Mouse (Mus musculus) midbrain, postnatal 0 days (tissue): Measurements from ENCODE around the gene Chst10. TPM values are rescaled to one million over a fixed set of nuclear protein-coding genes. Genes with fewer than 3 reads are reported as not detected.

Source experiments
- ATAC-seq: fragments of 200-750 bp; cut with Nextera tagmentation; 2 replicates; pipeline ENCODE4 v1.8.0; 2017; ENCODE audit warnings: moderate number of reproducible peaks, mild to moderate bottlenecking, moderate TSS enrichment, moderate library complexity; ENCODE audit not compliant: low FRiP score
- DNase-seq: peaks from one replicate; pipeline ENCODE4 v3.0.0-alpha.2; 2015; ENCODE audit warnings: low spot score
- H3K27ac ChIP-seq: fragments of 300-500 bp; sonication (generic); 2 replicates; pipeline ENCODE4 v1.5.1; 2014; ENCODE audit warnings: low read depth, mild to moderate bottlenecking, low read length, mixed read lengths
- H3K27me3 ChIP-seq: fragments of 300-500 bp; sonication (generic); 2 replicates; pipeline ENCODE4 v1.6.1; 2014; ENCODE audit warnings: low read length, control low read depth, mixed read lengths; ENCODE audit not compliant: insufficient read depth
- H3K36me3 ChIP-seq: fragments of 300-500 bp; sonication (generic); 2 replicates; pipeline ENCODE4 v1.6.1; 2014; ENCODE audit warnings: low read length, control low read depth, mixed read lengths; ENCODE audit not compliant: insufficient read depth
- H3K4me1 ChIP-seq: fragments of 300-500 bp; sonication (generic); 2 replicates; pipeline ENCODE4 v1.6.1; 2014; ENCODE audit warnings: mild to moderate bottlenecking, control low read depth, antibody characterized with exemption, low read length, mixed read lengths; ENCODE audit not compliant: insufficient read depth
- H3K4me2 ChIP-seq: fragments of 300-500 bp; sonication (generic); 2 replicates; pipeline ENCODE4 v1.6.1; 2014; ENCODE audit warnings: low read depth, mild to moderate bottlenecking, low read length, mixed read lengths; ENCODE audit not compliant: poor library complexity, severe bottlenecking
- H3K4me3 ChIP-seq: fragments of 300-500 bp; sonication (generic); 2 replicates; pipeline ENCODE4 v1.5.1; 2014; ENCODE audit warnings: low read depth, mild to moderate bottlenecking, low read length, moderate library complexity
- H3K9ac ChIP-seq: fragments of 300-500 bp; sonication (generic); replicated peaks from 2 replicates; pipeline ENCODE4 v1.6.1; 2014; ENCODE audit warnings: mild to moderate bottlenecking, low read length, moderate library complexity, mixed read lengths; ENCODE audit not compliant: poor library complexity, severe bottlenecking
- H3K9me3 ChIP-seq: fragments of 300-500 bp; sonication (generic); 2 replicates; pipeline ENCODE4 v1.6.1; 2016; ENCODE audit warnings: low read length, control low read depth
- CTCF ChIP-seq: IDR thresholded peaks from 2 replicates; pipeline ENCODE4 v1.5.1; 2016; ENCODE audit warnings: antibody characterized with exemption, mild to moderate bottlenecking
- WGBS: fragments of 180-500 bp; shearing (Covaris S2); extraction: QIAGEN DNeasy Blood & Tissue Kit; methylation state at CpG from one replicate; pipeline ENCODE4 v1.1.7; 2014; 5-methylcytosine and 5-hydroxymethylcytosine counted together
- polyA plus RNA-seq: library from polyadenylated mRNA; unstranded; fragments of >200 nt; fragmentation: Nextera tagmentation; extraction: Ambion mirVana; gene quantifications from 2 replicates; pipeline ENCODE4 v1.2.1, GENCODE M21; 2015
- total RNA-seq: library from RNA; depleted of rRNA; stranded (reverse); fragments of >200 nt; gene quantifications from 2 replicates; pipeline ENCODE4 v1.2.3, GENCODE M21; 2014

The Chst10 gene
- total and polyA plus RNA-seq, 2 experiments from 2014 or later, result 68.9 to 88.5 TPM

- peaks cover 42% of the 10 kb centered on the region for H3K36me3 ChIP-seq
- no peak overlapping the region for H3K4me2 ChIP-seq
- H3K9ac ChIP-seq, result no peak overlapping the region
- no peak overlapping the region for H3K4me3 ChIP-seq
- ATAC-seq, result no peak
- no peak for DNase-seq
- H3K27me3 ChIP-seq, result no peaks in the 10 kb centered on the region
- 85% methylated on average over 9 of the region's 9 CpGs for WGBS
- H3K9me3 ChIP-seq, result no peaks in the 10 kb centered on the region
- TF ChIP-seq CTCF, result no peak
- no peak overlapping the region for H3K27ac ChIP-seq
- H3K4me1 ChIP-seq, result no peaks in the 10 kb centered on the region
Observed at GRCm38 (mm10) chr1:38864341-38864740, 33.6 kb downstream of the Chst10 start.

- H3K4me2 ChIP-seq, result no peak overlapping the region
- peak; percentile 68 for TF ChIP-seq CTCF
- WGBS, result 16% methylated on average over 4 of the region's 4 CpGs
- H3K9me3 ChIP-seq, result no peaks in the 10 kb centered on the region
- DNase-seq (peak; percentile 42), ATAC-seq (no peak)
- no peak overlapping the region for H3K4me3 ChIP-seq
- H3K9ac ChIP-seq, result no peak overlapping the region
- H3K27me3 ChIP-seq, result no peaks in the 10 kb centered on the region
- no peaks in the 10 kb centered on the region for H3K4me1 ChIP-seq
- peaks cover 33% of the 10 kb centered on the region for H3K36me3 ChIP-seq
- H3K27ac ChIP-seq, result no peak overlapping the region
Observed at GRCm38 (mm10) chr1:38862213-38862612, 35.7 kb downstream of the Chst10 start.

- no peak for TF ChIP-seq CTCF
- H3K4me1 ChIP-seq, result no peaks in the 10 kb centered on the region
- H3K36me3 ChIP-seq, result peaks cover 26% of the 10 kb centered on the region
- no peaks in the 10 kb centered on the region for H3K9me3 ChIP-seq
- no peaks in the 10 kb centered on the region for H3K27me3 ChIP-seq
- ATAC-seq, result peak; percentile 71
- DNase-seq, result peak; percentile 73
- no peak overlapping the region for H3K9ac ChIP-seq
- WGBS, result 85% methylated on average over 9 of the region's 9 CpGs
- H3K27ac ChIP-seq, result peak overlapping the region; percentile 47; the same call in 1 of the 2 replicates
- no peak overlapping the region for H3K4me3 ChIP-seq
- no peak overlapping the region for H3K4me2 ChIP-seq
Observed at GRCm38 (mm10) chr1:38860867-38861524, 37.0 kb downstream of the Chst10 start.

- Histone ChIP-seq H3K27me3 (no peaks in the 10 kb centered on the region), H3K27ac (0 out of 2 replicates have a peak overlapping the region, but pooled peaks have one; percentile 47), H3K4me1 (no peaks in the 10 kb centered on the region), H3K4me3 (no peak overlapping the region), H3K9ac (no peak overlapping the region), H3K4me2 (no peak overlapping the region), H3K9me3 (no peaks in the 10 kb centered on the region), H3K36me3 (peaks cover 19% of the 10 kb centered on the region; the same call in 1 of the 2 replicates)
- no peak for TF ChIP-seq CTCF
- WGBS, result 72% methylated on average over 5 of the region's 5 CpGs
- ATAC-seq (no peak), DNase-seq (peak; percentile 17)
Observed at GRCm38 (mm10) chr1:38860207-38860606, 37.8 kb downstream of the Chst10 start.

GRCm38 (mm10) chr1:38856196-38856595 lies 41.8 kb downstream of the Chst10 start:
- H3K9ac ChIP-seq, result no peak overlapping the region
- 0 out of 2 replicates have a peak, but pooled peaks have one; percentile 34 for ATAC-seq
- H3K4me3 ChIP-seq, result no peak overlapping the region
- 13% methylated on average over 3 of the region's 3 CpGs for WGBS
- no peak overlapping the region for H3K27ac ChIP-seq
- no peaks in the 10 kb centered on the region for H3K27me3 ChIP-seq
- no peaks in the 10 kb centered on the region for H3K9me3 ChIP-seq
- no peaks in the 10 kb centered on the region for H3K36me3 ChIP-seq
- peak; percentile 95 for TF ChIP-seq CTCF
- H3K4me2 ChIP-seq, result no peak overlapping the region
- peak; percentile 84 for DNase-seq
- no peaks in the 10 kb centered on the region for H3K4me1 ChIP-seq

- DNase-seq (no peak), ATAC-seq (no peak)
- Histone ChIP-seq H3K27ac (no peak overlapping the region), H3K9ac (no peak overlapping the region), H3K36me3 (no peaks in the 10 kb centered on the region), H3K4me1 (peaks cover 5% of the 10 kb centered on the region; the same call in 1 of the 2 replicates), H3K4me2 (no peak overlapping the region), H3K27me3 (no peaks in the 10 kb centered on the region), H3K9me3 (no peaks in the 10 kb centered on the region), H3K4me3 (no peak overlapping the region)
- TF ChIP-seq CTCF, result no peak
- WGBS, result 64% methylated on average over 2 of the region's 2 CpGs
Observed at GRCm38 (mm10) chr1:38852250-38852649, 45.7 kb downstream of the Chst10 start.
